Mouse (Mus musculus): ENCODE data around the gene Cept1. TPM values are rescaled to one million over a fixed set of nuclear protein-coding genes. Genes with fewer than 3 reads are reported as not detected.

The Cept1 gene
- polyA plus RNA-seq, 1 experiment = 18.9 TPM

DNA sequence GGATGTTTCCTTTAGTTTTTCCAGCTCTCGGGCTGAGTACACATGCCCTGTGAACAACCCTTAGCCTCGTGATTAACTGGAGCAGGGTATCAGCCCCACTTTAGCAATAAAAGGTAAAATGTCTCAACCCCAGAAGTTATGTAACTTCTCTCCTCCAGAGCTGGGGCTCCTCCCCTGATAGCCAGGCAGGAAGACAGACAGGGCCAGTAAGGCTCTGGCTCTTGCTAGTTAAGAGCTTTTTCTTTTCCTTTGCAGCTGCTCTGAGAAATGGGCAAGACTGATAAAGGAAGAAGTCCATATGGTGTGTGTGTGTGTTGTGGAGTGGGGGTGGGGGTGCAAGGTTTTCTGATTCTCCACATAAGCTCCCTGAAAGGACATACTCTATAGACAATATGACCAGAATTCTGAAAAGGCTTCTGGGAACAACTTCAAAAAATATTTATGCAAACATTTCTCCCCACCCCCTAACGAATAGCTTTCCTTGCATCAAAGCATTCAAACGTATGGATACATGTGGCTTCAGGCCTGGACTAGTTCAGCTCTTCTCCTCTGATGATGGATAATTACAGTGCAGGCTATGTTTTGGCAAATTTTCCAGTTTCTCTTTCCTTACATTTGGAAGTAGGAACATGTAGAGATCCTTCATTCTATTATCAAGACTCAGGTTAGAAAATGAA lies 51.4 kb downstream of the Cept1 start:
- no peak overlapping the region for H3K4me3 ChIP-seq
- H3ac ChIP-seq (ENCODE audit: control insufficient read depth, insufficient read length) = no peak overlapping the region
- H3K36me3 ChIP-seq (ENCODE audit: control insufficient read depth, insufficient read depth) = peaks cover 7% of the 10 kb centered on the region
- H3K27me3 ChIP-seq (ENCODE audit: control insufficient read depth, insufficient read depth, insufficient read length) = no peaks in the 10 kb centered on the region
- no peak overlapping the region for H3K4me2 ChIP-seq (ENCODE audit: low read depth)
- TF ChIP-seq POLR2A (IDR thresholded peaks at IDR 0.05; ENCODE audit: insufficient read length, low read depth) (no peak), TCF12 (IDR thresholded peaks at IDR 0.05; ENCODE audit: insufficient read depth, poor library complexity, severe bottlenecking) (no peak), MAX (IDR thresholded peaks at IDR 0.05; ENCODE audit: low read depth) (no peak), TCF3 (IDR thresholded peaks at IDR 0.05; ENCODE audit: insufficient read length, low read depth) (no peak), E2F4 (IDR thresholded peaks at IDR 0.05; ENCODE audit: insufficient read depth) (no peak), SRF (IDR thresholded peaks at IDR 0.05; ENCODE audit: control insufficient read depth, insufficient read length, low read depth) (no peak), USF1 (IDR thresholded peaks at IDR 0.05; ENCODE audit: low read depth) (no peak), POLR2AphosphoS2 (IDR thresholded peaks at IDR 0.05; ENCODE audit: insufficient read length, low read depth) (no peak), CEBPB (IDR thresholded peaks at IDR 0.05; ENCODE audit: insufficient read depth, poor library complexity, severe bottlenecking) (no peak), MYOD1 (IDR thresholded peaks at IDR 0.05; ENCODE audit: control insufficient read depth in 1 of 3, insufficient read length in 2 of 3, low read depth in 2 of 3) (no peak), MYOG (IDR thresholded peaks at IDR 0.05; ENCODE audit: control insufficient read depth in 1 of 3, insufficient read depth in 1 of 3, insufficient read length in 2 of 3, low read depth in 2 of 3) (no peak), REST (IDR thresholded peaks at IDR 0.05; ENCODE audit: insufficient read depth, insufficient read length) (no peak)
- H3K79me2 ChIP-seq (ENCODE audit: control insufficient read depth, insufficient read depth) = no peaks in the 10 kb centered on the region

DNA sequence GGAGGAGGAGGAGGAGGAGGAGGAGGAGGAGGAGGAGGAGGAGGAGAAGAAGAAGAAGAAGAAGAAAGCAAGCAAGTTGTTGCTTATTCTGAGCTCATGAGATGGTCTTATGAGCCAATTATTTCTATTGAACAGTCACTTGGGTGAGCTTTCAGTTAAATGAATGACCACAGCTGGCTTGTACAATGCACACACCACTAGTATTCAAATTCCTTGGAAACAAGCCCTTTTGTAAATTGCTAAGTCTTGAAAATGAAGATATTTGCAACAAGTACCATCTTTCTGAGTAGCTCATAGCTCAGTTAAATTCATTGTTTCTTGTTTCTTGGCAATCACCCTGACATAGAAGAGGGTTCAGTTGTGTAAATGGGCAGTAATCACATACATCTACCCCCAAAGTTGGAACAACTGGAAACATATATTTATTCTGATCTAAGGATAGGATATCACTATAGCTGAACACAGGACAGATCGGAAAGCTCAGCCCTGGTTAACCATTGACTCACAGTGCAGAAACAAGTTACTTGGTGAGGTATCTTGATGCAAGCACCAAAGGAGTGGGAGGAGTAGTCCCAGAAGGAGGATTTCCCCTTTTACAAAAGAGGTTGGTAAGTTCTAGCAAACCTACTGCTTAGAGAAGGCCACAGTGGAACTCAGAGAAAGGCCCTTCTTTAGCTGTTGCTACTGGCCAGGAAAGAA lies 52.1 kb downstream of the Cept1 start:
- Histone ChIP-seq H3K36me3 (ENCODE audit: control insufficient read depth, insufficient read depth) (peaks cover 7% of the 10 kb centered on the region), H3K79me2 (ENCODE audit: control insufficient read depth, insufficient read depth) (no peaks in the 10 kb centered on the region), H3K27me3 (ENCODE audit: control insufficient read depth, insufficient read depth, insufficient read length) (no peaks in the 10 kb centered on the region), H3K4me2 (ENCODE audit: low read depth) (no peak overlapping the region), H3K4me3 (no peak overlapping the region), H3ac (ENCODE audit: control insufficient read depth, insufficient read length) (no peak overlapping the region)
- no peak for TF ChIP-seq POLR2A (IDR thresholded peaks at IDR 0.05; ENCODE audit: insufficient read length, low read depth)
- TF ChIP-seq TCF12 (IDR thresholded peaks at IDR 0.05; ENCODE audit: insufficient read depth, poor library complexity, severe bottlenecking) = no peak
- no peak for TF ChIP-seq MYOG (IDR thresholded peaks at IDR 0.05; ENCODE audit: control insufficient read depth in 1 of 3, insufficient read depth in 1 of 3, insufficient read length in 2 of 3, low read depth in 2 of 3)
- no peak for TF ChIP-seq MAX (IDR thresholded peaks at IDR 0.05; ENCODE audit: low read depth)
- no peak for TF ChIP-seq CEBPB (IDR thresholded peaks at IDR 0.05; ENCODE audit: insufficient read depth, poor library complexity, severe bottlenecking)
- TF ChIP-seq SRF (IDR thresholded peaks at IDR 0.05; ENCODE audit: control insufficient read depth, insufficient read length, low read depth) = no peak
- TF ChIP-seq POLR2AphosphoS2 (IDR thresholded peaks at IDR 0.05; ENCODE audit: insufficient read length, low read depth) = no peak
- no peak for TF ChIP-seq REST (IDR thresholded peaks at IDR 0.05; ENCODE audit: insufficient read depth, insufficient read length)
- no peak for TF ChIP-seq TCF3 (IDR thresholded peaks at IDR 0.05; ENCODE audit: insufficient read length, low read depth)
- TF ChIP-seq MYOD1 (IDR thresholded peaks at IDR 0.05; ENCODE audit: control insufficient read depth in 1 of 3, insufficient read length in 2 of 3, low read depth in 2 of 3) = no peak
- TF ChIP-seq USF1 (IDR thresholded peaks at IDR 0.05; ENCODE audit: low read depth) = no peak
- TF ChIP-seq E2F4 (IDR thresholded peaks at IDR 0.05; ENCODE audit: insufficient read depth) = no peak

DNA sequence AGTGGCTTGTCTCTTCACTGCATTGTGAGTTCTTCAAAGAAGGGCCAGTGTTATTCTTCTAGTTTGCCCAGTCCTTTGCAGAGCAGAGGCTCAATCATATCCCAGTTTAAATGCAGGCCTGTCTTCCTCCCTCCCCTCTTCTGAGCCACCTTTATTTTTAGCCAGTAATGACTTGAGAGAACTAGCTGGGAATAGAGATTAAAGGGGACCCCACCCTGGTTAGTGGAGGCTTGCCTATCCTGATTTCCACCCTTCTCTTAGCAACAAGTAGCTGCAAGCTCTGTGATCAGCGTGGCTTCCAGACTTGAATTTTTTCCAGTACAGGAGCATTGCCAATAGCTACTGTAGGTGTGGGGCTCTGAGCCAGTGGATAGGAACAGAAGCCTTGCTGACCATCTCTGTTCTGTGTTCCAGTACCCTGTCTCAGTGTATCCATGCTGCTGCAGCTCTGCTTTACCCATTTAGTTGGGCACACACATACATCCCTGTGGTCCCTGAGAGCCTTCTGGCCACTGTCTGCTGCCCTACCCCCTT lies 53.1 kb downstream of the Cept1 start:
- no peak overlapping the region for H3K4me3 ChIP-seq
- H3K79me2 ChIP-seq (ENCODE audit: control insufficient read depth, insufficient read depth) = no peaks in the 10 kb centered on the region
- no peak overlapping the region for H3K4me2 ChIP-seq (ENCODE audit: low read depth)
- H3ac ChIP-seq (ENCODE audit: control insufficient read depth, insufficient read length) = no peak overlapping the region
- no peak for TF ChIP-seq POLR2A (IDR thresholded peaks at IDR 0.05; ENCODE audit: insufficient read length, low read depth)
- TF ChIP-seq USF1 (IDR thresholded peaks at IDR 0.05; ENCODE audit: low read depth) = no peak
- TF ChIP-seq REST (IDR thresholded peaks at IDR 0.05; ENCODE audit: insufficient read depth, insufficient read length) = no peak
- no peak for TF ChIP-seq POLR2AphosphoS2 (IDR thresholded peaks at IDR 0.05; ENCODE audit: insufficient read length, low read depth)
- TF ChIP-seq TCF3 (IDR thresholded peaks at IDR 0.05; ENCODE audit: insufficient read length, low read depth) = no peak
- TF ChIP-seq CEBPB (IDR thresholded peaks at IDR 0.05; ENCODE audit: insufficient read depth, poor library complexity, severe bottlenecking) = no peak
- TF ChIP-seq MYOG (IDR thresholded peaks at IDR 0.05; ENCODE audit: control insufficient read depth in 1 of 3, insufficient read depth in 1 of 3, insufficient read length in 2 of 3, low read depth in 2 of 3) = no peak
- no peak for TF ChIP-seq E2F4 (IDR thresholded peaks at IDR 0.05; ENCODE audit: insufficient read depth)
- no peak for TF ChIP-seq MYOD1 (IDR thresholded peaks at IDR 0.05; ENCODE audit: control insufficient read depth in 1 of 3, insufficient read length in 2 of 3, low read depth in 2 of 3)
- no peak for TF ChIP-seq MAX (IDR thresholded peaks at IDR 0.05; ENCODE audit: low read depth)
- no peak for TF ChIP-seq TCF12 (IDR thresholded peaks at IDR 0.05; ENCODE audit: insufficient read depth, poor library complexity, severe bottlenecking)
- TF ChIP-seq SRF (IDR thresholded peaks at IDR 0.05; ENCODE audit: control insufficient read depth, insufficient read length, low read depth) = no peak
- H3K36me3 ChIP-seq (ENCODE audit: control insufficient read depth, insufficient read depth) = peaks cover 4% of the 10 kb centered on the region
- H3K27me3 ChIP-seq (ENCODE audit: control insufficient read depth, insufficient read depth, insufficient read length) = no peaks in the 10 kb centered on the region

DNA sequence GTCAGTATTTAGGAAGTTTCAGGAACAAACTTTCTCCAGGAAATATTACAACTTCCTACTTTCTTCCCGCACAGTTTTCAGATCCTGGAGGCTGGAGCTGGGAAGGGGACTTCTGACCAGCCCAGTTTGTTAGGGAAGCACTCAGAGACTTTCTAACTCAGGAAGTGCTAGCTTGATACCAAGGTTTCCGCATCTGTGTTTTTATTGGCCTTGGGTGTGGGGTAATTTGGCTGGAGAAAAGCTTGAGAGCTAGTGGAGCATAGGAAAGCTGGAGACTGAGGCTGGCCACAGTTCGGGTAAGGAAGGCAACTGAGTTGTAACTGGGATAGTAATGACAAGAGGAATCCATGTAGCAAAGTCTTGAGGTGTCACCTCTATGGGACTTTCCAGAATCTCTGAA lies 53.7 kb downstream of the Cept1 start:
- no peak overlapping the region for H3K4me3 ChIP-seq
- no peaks in the 10 kb centered on the region for H3K27me3 ChIP-seq (ENCODE audit: control insufficient read depth, insufficient read depth, insufficient read length)
- no peak overlapping the region for H3ac ChIP-seq (ENCODE audit: control insufficient read depth, insufficient read length)
- TF ChIP-seq MAX (IDR thresholded peaks at IDR 0.05; ENCODE audit: low read depth) (no peak), TCF12 (IDR thresholded peaks at IDR 0.05; ENCODE audit: insufficient read depth, poor library complexity, severe bottlenecking) (no peak), POLR2AphosphoS2 (IDR thresholded peaks at IDR 0.05; ENCODE audit: insufficient read length, low read depth) (no peak)
- H3K36me3 ChIP-seq (ENCODE audit: control insufficient read depth, insufficient read depth) = no peaks in the 10 kb centered on the region
- H3K4me2 ChIP-seq (ENCODE audit: low read depth) = no peak overlapping the region
- no peaks in the 10 kb centered on the region for H3K79me2 ChIP-seq (ENCODE audit: control insufficient read depth, insufficient read depth)
